Mouse (Mus musculus) heart, adult 11 months (tissue): ENCODE measurements around the gene Rhov.

Source experiments
- DNase-seq: peaks from one replicate; pipeline ENCODE4 v3.0.0; 2022

Gene Rhov

GRCm38 (mm10) chr2:119237210-119237870, 33.7 kb downstream of the Rhov start, which contains the start of gene Spint1:
Gene Spint1, plus strand, starts transcription at chr2:119237362.
- no peak for DNase-seq

GRCm38 (mm10) chr2:119236682-119237209, 34.3 kb downstream of the Rhov start:
- no peak for DNase-seq

GRCm38 (mm10) chr2:119229775-119230704, 41.0 kb downstream of the Rhov start, which contains the start of gene Ppp1r14d:
Gene Ppp1r14d, minus strand, starts transcription at chr2:119229906.
- no peak for DNase-seq
